Mouse (Mus musculus): ENCODE results near the gene Stmn1.

Gene Stmn1

DNA sequence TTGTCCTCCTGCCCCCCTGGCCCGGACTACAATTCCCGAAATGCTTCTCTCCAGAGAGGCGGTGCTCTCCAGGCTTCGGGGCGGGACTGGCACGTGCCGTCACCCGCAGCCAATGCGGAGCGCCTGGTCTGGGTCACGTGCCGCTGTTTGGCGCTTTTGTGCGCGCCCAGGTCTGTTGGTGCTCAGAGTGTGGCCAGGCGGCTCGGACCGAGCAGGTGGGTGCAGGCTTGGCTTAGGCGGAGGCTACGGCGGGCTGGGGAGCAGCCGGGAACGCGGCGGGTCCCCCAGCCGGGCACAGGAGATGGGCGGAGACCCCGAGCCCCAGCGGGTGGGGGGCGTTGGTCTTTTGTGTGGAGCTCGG, at the start of gene Stmn1:
Gene Stmn1, plus strand, starts transcription at position 106 of the 361 bp plus-strand sequence.
- DNase-seq (ENCODE audit: low read depth): peak; percentile 96

DNA sequence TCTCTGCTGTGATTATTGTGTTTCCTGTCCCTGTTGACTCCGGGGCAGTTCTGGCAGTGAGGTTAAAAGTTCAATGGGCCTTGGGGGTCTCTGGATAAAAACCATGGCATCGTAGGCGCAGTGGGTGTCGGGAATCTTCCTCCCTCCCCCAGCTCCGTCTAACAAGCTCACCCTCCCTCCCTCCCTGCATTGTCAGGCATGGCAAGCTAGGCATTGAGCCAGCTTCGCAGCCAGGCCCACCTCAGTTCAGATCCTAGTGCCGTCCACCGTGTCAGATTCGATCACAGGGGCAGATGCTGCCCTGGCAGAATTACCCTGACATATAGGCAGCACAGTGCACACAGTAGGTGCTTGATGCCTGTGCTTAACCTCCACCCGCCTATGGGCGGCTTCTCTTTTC, 46.1 kb upstream of the Stmn1 start:
- no peak for DNase-seq (ENCODE audit: low read depth)

DNA sequence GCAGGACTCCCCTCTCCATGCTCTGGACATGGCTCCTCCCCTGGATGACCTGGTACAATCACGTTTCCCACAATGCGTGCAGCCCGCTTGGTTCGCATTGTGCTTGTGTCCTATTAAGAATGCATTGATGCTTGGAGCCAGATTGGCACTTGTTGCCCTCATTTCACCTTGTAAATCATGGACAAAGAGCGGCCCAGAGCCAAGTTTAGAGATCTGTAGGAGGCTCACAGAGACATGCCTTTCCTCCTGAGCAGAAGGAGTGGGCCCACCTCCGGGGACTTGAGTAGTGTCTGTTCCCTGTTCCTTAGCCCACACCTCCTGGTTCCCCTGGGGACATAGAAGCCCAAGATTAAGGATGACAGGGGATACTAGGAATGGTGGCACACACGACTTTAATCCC, 44.2 kb upstream of the Stmn1 start:
- DNase-seq (ENCODE audit: low read depth): no peak

DNA sequence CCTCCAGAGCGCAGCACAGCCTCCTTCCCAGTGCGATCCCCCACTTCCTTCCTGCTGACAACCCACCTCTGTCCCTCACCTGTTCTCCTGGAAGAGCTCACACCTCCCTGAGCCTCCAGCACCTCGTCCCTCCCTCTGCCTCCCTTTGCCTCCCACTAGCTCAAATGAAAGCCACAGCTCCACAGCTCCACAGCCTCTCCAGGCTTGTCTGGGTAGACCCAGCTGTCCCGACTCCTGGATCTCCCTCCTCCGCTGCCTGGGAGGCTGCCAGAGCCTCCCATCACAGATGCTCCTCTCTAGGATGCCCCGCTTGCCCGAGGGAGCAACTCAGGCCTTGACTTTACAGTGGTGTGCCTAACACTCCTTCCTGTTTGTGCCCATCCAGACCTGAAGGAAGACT, 43.0 kb upstream of the Stmn1 start:
- no peak for DNase-seq (ENCODE audit: low read depth)

DNA sequence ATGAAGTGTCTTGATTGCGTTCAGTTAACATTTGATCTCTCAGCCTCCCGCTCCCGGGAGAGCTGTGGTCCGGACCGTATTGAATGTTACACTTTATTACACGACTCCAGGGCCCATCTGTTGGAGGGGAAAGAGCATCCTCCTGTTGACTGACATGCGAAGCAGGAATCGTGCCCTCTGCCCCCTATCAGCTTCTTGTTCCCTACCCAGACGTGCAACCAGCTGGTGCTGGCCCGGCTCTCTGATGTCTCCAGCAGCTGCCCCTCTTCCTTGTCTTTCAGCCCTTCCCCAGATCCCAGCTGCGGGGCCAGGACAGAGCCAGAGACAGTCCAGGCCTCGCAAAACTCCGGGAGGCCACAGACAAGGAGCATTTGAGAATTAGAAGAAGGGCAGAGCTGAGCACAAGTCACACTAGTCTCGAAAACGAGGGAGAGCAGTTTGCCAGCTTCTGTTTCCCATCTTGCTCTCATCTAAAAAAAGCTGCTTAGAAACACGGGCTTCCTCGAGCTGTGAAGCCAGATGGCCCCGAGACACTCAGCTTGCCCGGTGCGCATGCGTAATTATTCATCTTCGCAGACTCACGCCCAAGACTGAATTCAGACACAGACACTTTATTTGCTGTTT, 37.6 kb upstream of the Stmn1 start:
- DNase-seq (ENCODE audit: low read depth): no peak

DNA sequence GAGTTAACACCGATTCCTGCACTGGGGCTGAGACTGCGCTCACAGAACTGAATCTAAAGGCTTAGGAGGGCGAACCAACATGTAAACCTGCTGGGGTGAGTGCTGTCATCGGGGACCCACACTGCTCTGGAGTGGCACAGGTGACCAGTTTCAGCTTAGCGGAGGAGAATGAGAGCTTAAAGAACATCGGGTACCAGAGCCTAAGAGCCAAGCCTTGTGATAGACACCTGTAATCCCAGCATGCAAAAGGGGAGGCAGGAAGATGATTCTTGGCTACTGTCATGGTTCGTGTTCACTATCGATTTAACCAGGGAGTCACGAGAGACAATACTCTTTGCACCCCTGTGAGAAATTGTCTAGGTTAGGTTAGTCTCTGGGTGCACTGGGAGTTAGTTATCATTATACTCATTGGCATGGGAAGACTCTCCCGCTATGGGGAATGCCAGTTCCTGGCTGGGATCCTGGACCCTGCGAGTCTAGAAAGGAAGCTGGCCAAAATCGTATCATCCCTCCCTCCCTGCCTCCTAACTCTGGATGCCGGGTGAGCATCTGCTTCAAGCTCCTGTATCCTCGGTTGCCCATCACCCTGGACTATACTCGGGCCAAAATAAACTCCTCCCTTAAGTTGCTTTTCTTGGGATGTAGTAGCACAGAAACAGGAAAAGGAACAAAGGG, 35.3 kb upstream of the Stmn1 start:
- DNase-seq (ENCODE audit: low read depth): no peak

DNA sequence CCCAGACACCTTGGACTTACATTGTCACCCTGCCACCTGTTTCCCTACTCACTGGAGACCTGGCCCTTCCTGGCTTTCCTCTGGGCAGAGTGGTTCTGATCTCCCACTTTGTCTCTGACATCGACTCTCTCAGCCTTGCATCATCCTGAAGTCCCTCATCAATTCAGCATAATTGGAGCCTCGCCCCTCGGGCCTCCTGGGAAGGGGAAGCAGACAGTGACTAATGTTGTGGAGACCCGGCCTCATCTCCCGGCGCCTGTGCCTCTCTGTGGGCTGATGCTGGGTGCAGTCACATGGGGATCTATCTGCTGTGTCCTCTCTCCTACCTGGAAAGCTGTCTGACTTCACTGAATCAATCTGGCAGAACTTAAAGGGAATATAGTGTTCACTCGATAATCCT, 31.9 kb upstream of the Stmn1 start:
- DNase-seq (ENCODE audit: low read depth): no peak

DNA sequence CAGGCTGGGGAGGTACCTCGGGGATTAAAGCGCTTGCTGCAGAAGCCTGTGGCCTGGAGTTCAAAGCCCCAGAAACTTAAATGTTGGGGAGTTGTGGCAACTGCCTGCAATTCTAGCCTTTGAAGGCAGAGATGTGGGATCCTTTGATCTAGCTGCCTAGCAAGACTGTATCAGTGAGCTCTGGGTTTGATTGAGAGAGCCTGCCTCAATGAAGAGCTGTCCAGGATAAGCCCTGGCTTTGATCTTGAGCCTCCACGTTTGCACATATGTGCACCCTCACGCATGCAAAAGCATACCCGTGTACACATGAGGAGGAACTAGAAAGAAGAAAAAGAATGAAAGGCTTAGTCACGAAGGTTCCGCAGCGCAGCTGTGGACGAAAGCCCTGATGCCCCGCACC, 31.5 kb upstream of the Stmn1 start:
- no peak for DNase-seq (ENCODE audit: low read depth)

DNA sequence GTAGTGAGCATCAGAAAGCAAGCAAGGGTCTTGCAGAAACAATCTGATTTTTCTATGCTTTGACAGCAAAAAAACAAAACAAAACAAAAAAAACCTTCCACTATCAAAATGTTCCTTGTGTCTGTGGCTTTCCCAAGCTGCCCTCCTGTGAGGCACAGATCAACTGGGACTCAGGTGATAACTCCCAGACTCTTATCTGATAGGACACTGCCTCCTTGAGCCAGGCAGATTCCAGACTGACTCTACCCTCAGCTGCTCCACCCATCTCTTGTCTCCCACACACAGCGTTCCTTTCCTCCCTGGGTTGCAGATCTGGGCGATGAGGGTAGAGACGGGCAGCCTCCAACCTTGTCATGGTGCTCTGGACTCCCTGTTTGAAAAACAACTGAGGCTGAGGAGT, 29.0 kb upstream of the Stmn1 start:
- no peak for DNase-seq (ENCODE audit: low read depth)

DNA sequence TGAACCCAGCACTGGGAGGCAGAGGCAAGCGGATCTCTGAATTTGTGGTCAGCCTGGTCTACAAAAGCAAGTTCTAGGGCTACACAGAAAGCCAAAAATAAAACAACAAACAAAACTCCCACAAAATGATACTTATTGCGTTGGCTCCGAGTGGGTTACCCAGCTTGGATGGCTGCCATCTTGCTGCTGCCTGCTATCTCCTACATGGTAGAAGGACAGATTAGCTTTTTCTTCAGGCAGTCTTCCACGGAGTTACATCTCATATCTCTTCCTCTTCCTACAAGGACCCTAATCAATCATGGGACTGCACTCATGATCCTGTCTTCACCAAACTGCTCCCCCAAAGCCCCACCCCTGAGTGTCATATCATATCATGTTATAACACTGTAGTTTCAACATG, 28.2 kb upstream of the Stmn1 start:
- DNase-seq (ENCODE audit: low read depth): no peak

DNA sequence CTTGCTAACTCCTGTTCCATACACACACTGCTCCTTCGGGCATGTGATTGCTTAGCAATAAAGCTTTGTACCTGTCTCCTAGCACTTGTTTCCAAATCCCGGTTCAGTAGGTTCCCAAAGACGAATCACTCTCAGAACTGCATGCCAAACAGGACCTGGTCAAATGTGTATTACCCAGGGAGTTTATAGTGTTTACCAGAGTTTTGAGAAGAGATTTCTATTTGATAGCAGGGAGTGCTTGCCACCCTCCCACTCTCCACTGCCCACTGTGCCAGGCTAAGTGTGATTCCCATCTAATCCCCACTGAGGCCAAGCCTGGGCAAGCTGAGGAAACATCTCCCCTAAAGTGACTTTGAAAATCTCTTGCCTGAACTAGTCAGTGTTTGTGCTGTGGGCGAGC, 25.9 kb upstream of the Stmn1 start:
- no peak for DNase-seq (ENCODE audit: low read depth)

DNA sequence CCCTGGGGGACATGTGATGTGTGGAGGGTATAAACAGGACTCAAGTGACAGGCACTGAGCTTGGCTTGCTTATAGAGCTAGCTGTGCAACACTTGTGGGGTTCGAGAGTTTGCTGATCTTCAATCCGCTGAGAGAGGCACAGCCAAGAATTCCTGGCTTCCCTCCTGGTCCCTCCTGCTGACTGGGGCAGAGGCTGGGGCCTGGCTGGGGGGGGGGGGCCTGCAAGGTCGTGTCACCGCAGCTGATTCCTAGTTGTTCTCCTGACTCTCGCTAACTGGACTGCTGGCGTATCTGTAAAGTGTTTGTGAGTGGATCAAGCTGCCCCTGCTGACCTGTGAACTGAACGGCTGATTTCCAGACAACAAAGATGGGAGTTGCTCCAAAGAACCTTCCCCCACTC, 24.5 kb upstream of the Stmn1 start:
- DNase-seq (ENCODE audit: low read depth): no peak

DNA sequence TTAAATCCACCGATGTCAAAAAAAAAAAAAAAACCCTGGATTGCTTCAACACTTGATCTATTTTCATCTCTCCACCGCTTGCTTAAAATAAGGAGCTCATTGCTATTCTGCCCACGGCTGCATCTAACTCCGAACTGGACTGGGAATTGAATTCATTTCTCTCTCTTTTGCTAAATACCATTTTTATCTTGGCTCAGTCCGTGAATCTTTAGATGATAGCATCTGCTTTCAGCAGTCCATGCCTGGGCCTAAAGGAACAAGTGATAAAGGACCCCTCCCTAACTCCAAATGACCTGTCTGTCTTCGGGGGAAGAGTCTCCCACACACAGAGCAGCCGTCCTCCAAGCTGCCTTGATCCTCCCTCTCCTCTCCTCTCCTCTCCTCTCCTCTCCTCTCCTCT, 23.2 kb upstream of the Stmn1 start:
- no peak for DNase-seq (ENCODE audit: low read depth)

DNA sequence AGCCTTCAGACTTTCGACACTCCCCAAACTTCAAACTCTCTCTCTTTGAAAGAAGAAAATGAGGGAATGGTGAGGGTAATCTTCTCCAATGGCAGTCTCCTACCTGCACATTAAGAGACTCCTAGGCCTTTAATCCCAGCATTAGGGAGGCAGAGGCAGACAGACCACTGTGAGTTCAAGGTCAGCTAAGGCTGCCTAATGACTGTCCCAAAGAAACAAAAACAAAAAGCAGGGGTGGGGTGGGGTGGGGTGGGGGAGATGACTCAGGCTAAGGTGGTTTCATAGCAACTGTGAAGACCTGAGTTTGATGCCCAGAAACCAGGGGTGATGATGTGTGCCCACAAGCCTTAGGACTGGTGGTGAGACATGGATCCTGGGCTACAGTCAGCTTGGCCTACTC, 22.6 kb upstream of the Stmn1 start:
- DNase-seq (ENCODE audit: low read depth): no peak

DNA sequence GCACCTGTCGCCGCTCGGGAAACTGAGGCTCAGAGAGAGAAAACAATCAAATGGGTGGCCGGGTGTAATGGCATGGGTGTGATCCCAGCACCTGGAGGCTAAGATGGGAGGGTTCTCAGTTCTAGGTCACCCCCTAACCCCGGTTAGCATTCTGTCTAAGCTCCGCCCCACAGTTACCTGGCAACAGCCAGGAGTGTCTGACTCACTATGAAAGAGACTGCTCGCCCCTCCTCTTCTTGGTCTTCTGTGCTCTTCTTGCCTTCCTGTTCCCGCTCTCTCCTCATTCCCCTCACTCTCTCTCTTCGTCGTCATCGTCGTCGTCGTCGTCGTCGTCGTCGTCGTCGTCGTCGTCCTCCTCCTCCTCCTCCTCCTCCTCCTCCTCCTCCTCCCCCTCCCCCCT, 20.2 kb upstream of the Stmn1 start:
- no peak for DNase-seq (ENCODE audit: low read depth)

DNA sequence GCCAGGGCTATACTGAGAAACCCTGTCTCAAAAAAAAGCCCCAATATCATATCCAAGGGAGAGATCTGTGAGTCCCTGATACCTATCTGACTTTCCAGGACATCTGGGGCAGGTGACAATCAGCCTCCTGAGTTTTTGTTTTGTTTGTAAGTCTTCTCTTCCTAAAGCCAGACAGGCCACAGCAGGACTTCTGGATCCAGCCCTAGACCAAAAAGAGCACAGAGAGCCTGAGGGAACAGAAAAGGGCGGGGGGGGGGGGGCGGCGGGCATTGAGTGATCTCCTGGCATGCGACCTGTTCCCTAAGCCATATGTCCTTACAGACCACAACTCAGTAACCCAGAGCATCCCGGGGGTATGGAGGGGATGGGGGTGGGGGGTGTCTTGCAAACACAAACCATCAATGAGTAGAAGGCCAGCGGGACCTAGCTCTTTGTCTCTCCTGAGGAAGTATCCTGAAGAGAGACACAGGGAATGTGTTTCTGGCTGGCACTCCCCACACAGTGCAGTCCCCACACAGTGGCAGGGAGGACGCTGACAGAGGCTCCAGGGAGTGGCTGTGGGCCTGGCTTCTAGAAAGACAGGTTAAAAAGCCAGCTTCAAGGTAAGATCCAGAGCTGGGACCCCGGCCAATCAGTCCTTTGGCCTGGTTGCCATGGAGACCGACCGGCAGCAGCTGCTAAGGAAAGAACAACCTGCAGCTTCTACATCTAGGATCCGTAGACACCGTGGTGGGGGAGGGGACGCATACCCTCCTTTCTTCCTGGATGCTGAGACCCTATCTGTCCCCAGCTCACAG, 18.3 kb upstream of the Stmn1 start:
- no peak for DNase-seq (ENCODE audit: low read depth)

DNA sequence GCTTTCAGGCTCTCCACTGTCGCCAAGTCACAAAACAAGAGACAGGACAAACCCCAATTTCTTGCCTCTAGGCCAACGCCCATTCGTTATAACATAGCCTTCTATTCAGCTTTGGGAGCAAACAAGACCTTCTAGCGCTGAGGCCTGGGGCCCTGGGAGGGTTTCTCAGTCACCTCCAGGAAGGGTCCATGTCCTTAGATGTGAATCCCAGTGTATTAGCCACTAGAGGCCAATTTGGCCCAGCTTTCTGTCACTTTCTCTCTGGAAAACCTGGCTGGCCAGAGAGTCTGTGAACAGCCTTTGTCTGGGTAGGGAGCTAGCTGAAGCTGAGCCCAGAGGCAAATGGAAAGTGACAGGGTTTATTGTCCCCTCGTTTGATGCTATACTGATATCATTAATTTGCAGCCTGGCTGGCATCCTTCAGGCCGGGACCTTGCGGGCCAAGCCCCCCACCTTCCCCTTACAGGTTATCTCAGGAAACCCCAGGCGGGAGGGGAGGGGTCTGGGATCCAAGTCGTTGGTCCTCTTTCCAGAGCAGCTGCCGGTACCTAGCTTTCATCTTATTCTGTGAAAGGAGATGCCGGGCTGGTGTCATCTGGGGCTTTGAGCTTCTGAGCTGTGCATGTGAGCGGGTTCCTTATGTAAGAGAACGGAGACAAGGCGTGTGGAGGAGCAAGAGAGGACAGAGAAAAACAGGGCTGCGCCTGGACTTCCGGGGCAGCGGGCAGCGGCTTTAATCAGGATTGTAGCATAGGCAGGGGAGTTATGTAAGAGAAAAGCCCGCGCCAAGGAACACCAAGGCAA, 17.5 kb upstream of the Stmn1 start:
- DNase-seq (ENCODE audit: low read depth): no peak

DNA sequence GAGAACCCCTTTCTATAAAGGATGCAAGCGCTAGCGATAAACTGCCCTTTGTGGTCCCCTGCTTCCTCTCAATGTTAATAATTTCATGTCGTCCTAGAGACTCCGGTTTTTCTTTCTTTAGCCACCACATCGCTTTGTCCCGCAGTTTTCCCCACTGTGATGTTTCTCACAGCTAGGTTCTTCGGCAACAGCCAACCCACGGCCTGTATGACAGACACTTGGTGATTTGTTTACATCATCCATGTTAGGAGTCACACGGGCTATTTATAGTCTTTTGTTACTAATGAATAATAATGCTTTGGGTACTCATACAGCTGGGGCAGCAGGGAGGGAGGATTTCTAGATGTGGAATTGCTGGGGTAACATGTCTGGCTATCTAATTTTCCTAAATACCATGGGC, 16.6 kb upstream of the Stmn1 start:
- no peak for DNase-seq (ENCODE audit: low read depth)

DNA sequence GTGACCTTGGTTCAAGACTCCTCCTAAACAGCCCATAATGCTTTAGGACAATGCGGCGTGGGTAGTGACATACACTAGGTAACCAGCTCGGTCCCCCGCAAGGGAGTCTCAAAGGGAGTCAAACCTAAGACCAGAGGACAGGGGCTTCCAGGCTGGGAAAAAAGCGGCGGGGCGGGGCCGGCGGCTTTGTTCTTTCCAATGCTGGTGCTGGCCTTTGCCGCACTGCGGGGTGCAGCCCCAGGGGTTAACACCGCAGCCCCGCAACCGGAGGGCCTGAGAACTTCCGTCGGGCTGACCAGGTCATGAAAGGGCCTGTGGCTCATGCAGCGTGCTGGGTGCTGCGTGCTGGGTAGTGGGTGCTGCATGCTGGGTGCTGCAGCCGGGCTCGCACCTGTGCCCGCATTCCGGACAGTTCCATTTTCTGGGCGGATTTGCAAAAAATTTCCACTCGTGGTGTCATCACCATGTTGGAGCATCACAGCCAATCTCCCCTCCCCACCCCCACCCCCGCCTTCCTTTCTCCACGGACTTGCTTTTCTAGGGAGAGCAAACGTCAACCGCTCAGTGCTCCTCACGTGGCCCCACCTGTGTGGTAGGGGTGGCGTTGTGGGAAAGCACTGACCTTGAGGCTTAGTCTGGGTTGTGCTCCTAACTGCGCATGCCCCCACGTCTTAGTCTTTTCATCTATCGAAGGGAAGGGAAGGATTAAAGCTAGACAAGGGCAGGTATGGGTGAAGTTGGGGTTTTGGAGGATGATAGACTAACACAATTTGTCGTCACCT, 14.3 kb upstream of the Stmn1 start:
- no peak for DNase-seq (ENCODE audit: low read depth)

DNA sequence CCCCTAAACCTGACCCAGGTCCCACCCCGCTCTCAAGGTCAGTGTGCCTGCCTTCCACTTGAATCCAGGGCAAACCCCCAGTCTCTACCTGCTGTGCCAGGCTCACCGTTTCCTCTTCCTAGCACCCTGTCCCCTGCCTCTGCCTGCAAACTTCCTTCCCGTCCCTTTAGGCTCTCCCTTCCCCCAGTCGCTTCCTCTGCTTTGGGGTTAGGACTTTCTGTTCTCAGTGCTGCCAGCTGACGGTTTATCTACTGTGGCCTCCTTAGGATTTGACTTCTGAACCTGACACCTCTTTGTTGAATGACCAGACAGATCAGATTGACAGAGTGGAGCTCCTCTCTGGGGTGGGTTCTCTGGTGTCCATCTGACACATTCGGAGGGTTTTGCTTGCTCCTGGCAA, 12.8 kb upstream of the Stmn1 start:
- DNase-seq (ENCODE audit: low read depth): peak; percentile 58

DNA sequence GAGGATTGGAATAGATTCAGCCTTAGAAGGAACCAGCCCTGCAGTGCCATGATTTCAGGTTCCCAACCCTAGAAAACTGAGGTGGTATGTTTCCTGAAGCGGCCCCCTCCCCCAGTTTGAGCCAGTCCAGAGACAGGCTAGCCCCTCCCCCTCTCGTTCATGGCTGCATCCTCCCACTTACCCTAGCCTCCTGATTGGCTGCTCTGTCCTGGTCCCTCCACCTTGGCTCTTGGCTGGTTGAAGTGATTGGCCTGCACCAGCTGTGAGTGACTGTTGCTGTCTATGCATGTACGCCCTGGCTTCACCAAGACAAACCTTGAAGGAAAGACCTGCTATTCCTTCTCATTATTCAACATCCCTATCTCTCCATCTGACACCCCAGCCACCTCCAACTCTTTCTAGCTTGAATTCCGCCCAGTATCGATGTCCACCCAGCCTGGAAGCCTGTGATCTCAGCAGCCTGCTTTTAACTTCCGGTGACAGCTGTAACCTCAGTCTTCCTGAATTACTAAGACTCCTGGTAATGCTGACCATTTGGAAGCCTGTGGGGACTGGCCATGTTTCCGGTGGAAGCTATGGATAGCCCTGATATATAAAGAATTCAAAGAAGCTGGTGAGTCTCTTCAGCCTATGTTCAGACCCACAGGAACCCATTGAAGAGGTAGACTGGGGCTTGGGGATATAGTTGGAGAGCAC, 10.8 kb upstream of the Stmn1 start:
- DNase-seq (ENCODE audit: low read depth): peak; percentile 94
